Mouse (Mus musculus): ENCODE measurements around the gene Cdc26.

DNA sequence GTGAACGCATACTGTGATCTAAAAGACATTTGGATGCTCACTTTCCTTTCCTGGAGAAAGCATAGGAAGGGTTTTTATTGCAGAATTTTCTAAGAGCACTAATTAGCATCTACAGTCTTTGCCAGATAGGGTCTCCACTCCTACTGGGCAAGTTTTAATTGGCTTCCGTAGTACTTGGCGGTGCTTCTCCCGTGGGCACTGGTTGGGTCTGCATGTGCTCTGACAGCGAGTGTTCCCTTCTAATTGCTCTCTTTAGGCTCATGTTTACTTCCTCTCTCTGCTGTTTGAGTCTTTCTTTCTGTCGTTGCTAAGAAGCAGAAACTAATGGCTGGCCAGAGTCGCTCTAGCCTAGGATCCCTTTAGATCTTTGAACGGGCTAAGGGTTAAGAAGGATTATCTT is 10.0 kb upstream of the Cdc26 start:
- TF ChIP-seq POLR2A (IDR thresholded peaks at IDR 0.05; ENCODE audit: insufficient read depth, low read depth, low read length) (no peak), CTCF (IDR thresholded peaks at IDR 0.05; ENCODE audit: insufficient read depth, low read depth, low read length) (no peak)
